Mouse (Mus musculus) forebrain, postnatal 0 days (tissue): ENCODE measurements at regions not wholly inside any gene's neighbourhood (a gene's known extent, or its start where the extent isn't known, plus 50 kb on each side); places are given as distances from the start of the nearest gene placed in this dataset.
"Not testable (repeated sequence)": the region's sequence is repeated elsewhere in the genome, so short reads cannot be mapped to it uniquely, and the experiment has no call there.

Source experiments
- ATAC-seq: fragments of 200-750 bp; cut with Nextera tagmentation; 2 replicates; pipeline ENCODE4 v1.8.0; 2017; ENCODE audit warnings: mild to moderate bottlenecking, moderate library complexity
- DNase-seq: peaks from one replicate; pipeline ENCODE4 v3.0.0-alpha.2; 2015
- H3K27ac ChIP-seq: fragments of 300-500 bp; sonication (generic); 2 replicates; pipeline ENCODE4 v1.5.1; 2014; ENCODE audit warnings: low read depth, mild to moderate bottlenecking, antibody characterized with exemption, low read length, moderate library complexity, mixed read lengths
- H3K27me3 ChIP-seq: fragments of 300-500 bp; sonication (generic); 2 replicates; pipeline ENCODE4 v1.6.1; 2014; ENCODE audit warnings: mild to moderate bottlenecking, low read length, mixed read lengths; ENCODE audit not compliant: insufficient read depth
- H3K36me3 ChIP-seq: fragments of 300-500 bp; sonication (generic); 2 replicates; pipeline ENCODE4 v1.6.1; 2014; ENCODE audit warnings: mild to moderate bottlenecking, moderate library complexity; ENCODE audit not compliant: insufficient read depth
- H3K4me1 ChIP-seq: fragments of 300-500 bp; sonication (generic); 2 replicates; pipeline ENCODE4 v1.6.1; 2014; ENCODE audit warnings: antibody characterized with exemption; ENCODE audit not compliant: insufficient read depth
- H3K4me2 ChIP-seq: fragments of 300-500 bp; sonication (generic); 2 replicates; pipeline ENCODE4 v1.6.1; 2014; ENCODE audit warnings: low read depth, mild to moderate bottlenecking, moderate library complexity
- H3K4me3 ChIP-seq: fragments of 300-500 bp; sonication (generic); 2 replicates; pipeline ENCODE4 v1.5.1; 2014; ENCODE audit warnings: low read depth, low read length, mixed read lengths
- H3K9ac ChIP-seq: fragments of 300-500 bp; sonication (generic); 2 replicates; pipeline ENCODE4 v1.6.1; 2014; ENCODE audit warnings: mild to moderate bottlenecking
- H3K9me3 ChIP-seq: fragments of 300-500 bp; sonication (generic); 2 replicates; pipeline ENCODE4 v1.6.1; 2016; ENCODE audit warnings: low read length
- CTCF ChIP-seq: sonication (generic); IDR thresholded peaks from 2 replicates; pipeline ENCODE4 v1.5.1; 2016; ENCODE audit warnings: antibody characterized with exemption, control low read depth, low read depth
- WGBS: fragments of 180-500 bp; shearing (Covaris S2); extraction: QIAGEN DNeasy Blood & Tissue Kit; methylation state at CpG from one replicate; pipeline ENCODE4 v1.1.7; 2014; 5-methylcytosine and 5-hydroxymethylcytosine counted together

DNA sequence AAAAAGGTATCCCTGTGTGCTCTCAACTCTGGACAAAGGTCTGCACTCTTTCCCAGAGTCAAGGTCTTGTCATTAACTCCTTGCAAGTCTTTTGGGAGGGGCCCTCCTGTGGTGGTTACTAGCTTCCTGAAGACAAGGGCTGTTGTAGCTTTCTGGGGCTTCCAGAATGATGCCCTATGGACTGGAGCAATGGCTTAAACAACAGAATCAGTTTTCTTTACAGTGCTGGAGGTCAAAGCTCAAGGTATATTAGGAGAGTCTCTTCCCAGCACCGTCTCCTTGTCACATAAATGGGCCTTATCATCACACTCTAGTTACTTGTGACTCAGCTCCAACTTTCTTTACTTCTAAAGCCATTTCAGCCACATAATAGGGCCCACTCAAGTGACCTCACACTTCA lies 360.6 kb upstream of the Klhl29 start:
- TF ChIP-seq CTCF = no peak
- WGBS = 61% methylated on average over 1 of the region's 1 CpGs
- no peak for ATAC-seq
- Histone ChIP-seq H3K4me1 (no peaks in the 10 kb centered on the region), H3K9me3 (no peaks in the 10 kb centered on the region), H3K4me2 (no peak overlapping the region), H3K36me3 (no peaks in the 10 kb centered on the region), H3K27me3 (no peaks in the 10 kb centered on the region), H3K27ac (no peak overlapping the region), H3K9ac (no peak overlapping the region), H3K4me3 (no peak overlapping the region)
- DNase-seq = no peak

DNA sequence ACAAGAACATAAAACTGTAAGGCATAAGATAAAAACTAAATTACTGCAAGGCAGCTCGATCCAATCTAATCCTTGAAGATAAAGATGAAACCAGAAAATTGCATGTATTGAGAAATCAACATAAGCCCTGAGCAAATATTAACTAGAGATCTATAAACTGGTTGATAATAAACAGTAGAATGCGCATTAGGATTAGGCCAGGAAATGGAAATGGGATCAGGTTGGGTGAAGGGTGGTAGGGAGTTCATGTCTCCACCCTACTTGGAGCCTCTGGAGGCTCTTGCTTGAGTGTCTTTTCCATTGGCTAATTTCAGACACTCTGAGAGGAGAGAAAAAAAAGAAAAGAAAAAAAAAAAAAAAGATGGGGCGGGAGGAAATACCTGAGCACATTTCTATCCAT lies 359.4 kb upstream of the Klhl29 start:
- DNase-seq (no peak), ATAC-seq (no peak)
- H3K36me3 ChIP-seq = no peaks in the 10 kb centered on the region
- H3K9me3 ChIP-seq = no peaks in the 10 kb centered on the region
- TF ChIP-seq CTCF = no peak
- 90% methylated on average over 3 of the region's 3 CpGs for WGBS
- no peak overlapping the region for H3K4me3 ChIP-seq
- H3K4me2 ChIP-seq = no peak overlapping the region
- no peak overlapping the region for H3K9ac ChIP-seq
- H3K27me3 ChIP-seq = no peaks in the 10 kb centered on the region
- H3K27ac ChIP-seq = no peak overlapping the region
- no peaks in the 10 kb centered on the region for H3K4me1 ChIP-seq

DNA sequence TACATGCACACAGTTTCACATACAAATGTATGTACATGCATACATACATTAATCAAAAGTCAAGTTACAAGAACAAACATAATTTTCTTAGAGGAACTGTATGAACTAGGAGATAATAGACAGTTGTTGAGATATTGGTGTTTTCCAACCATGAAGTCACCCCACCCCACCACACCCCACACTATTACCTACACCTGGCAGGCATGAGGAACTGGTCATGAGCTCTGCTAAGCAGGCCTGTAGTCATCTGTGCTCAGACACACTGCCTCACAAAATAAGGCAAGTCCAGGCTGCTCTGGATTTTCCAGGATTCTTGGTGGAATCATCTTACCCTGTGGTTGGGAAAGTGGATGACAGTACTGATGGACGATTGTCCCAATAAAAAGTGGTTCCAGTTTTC lies 347.6 kb upstream of the Klhl29 start:
- H3K27ac ChIP-seq = no peak overlapping the region
- no peak overlapping the region for H3K4me3 ChIP-seq
- no peaks in the 10 kb centered on the region for H3K4me1 ChIP-seq
- TF ChIP-seq CTCF = no peak
- no peak overlapping the region for H3K9ac ChIP-seq
- WGBS = 89% methylated on average over 1 of the region's 1 CpGs
- no peak overlapping the region for H3K4me2 ChIP-seq
- no peak for ATAC-seq
- DNase-seq = no peak
- H3K36me3 ChIP-seq = no peaks in the 10 kb centered on the region
- H3K27me3 ChIP-seq = no peaks in the 10 kb centered on the region
- no peaks in the 10 kb centered on the region for H3K9me3 ChIP-seq

DNA sequence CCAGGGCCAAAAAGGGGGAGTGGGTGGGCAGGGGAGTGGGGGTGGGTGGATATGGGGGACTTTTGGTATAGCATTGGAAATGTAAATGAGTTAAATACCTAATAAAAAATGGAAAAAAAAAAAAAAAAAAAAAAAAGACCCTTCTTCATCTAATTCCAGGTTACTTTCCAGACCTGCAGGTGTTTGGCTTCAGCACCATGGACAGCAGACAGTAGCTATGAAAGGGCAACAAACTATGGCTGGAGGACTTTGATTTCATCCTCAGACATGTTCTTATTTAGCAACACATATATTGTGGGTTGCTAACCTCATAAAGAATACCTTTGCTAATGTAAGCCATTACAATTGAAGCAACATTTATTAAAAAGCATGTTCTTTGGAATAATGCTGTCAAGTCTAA lies 342.0 kb upstream of the Klhl29 start:
- not testable (repeated sequence) for ATAC-seq, H3K4me3 ChIP-seq, H3K4me1 ChIP-seq, H3K4me2 ChIP-seq, H3K9ac ChIP-seq, H3K9me3 ChIP-seq, H3K36me3 ChIP-seq, H3K27me3 ChIP-seq, DNase-seq, H3K27ac ChIP-seq

DNA sequence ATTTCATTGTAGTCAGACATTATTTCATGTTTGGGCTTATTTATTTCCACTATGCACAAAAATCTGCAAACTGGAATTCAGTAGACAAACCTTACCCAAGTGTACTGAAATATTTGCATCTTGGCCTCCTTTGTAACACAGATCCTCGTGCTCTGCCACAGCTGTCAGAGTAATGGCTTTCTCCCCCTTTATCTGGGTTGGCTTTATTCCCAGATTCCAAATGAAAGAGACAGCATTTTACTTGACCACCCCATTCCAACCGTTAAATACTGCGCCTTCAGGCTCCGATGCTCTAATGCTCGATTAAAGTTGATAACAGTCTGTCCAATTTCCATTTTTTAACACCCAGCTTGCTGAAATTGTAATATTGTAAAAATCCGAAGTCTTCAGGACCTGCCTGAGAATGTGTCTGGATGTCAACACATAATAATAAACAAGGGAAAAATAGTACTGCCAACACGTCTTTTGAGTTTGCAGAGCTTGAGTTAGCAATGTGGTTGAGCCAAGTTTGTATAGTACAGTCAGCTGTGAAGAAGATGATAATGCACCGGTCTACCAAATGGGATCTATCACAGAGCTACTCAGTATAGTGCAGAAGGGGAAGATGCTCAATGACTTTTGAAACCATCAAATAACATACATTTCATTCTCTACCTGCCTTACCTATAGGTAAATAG lies 323.4 kb upstream of the Klhl29 start:
- H3K27me3 ChIP-seq = no peaks in the 10 kb centered on the region
- no peak overlapping the region for H3K4me3 ChIP-seq
- no peak overlapping the region for H3K9ac ChIP-seq
- 18% methylated on average over 8 of the region's 8 CpGs for WGBS
- no peak overlapping the region for H3K27ac ChIP-seq
- TF ChIP-seq CTCF = no peak
- no peaks in the 10 kb centered on the region for H3K4me1 ChIP-seq
- ATAC-seq = peak; percentile 71
- DNase-seq = peak; percentile 45
- H3K4me2 ChIP-seq = no peak overlapping the region
- H3K9me3 ChIP-seq = no peaks in the 10 kb centered on the region
- no peaks in the 10 kb centered on the region for H3K36me3 ChIP-seq

DNA sequence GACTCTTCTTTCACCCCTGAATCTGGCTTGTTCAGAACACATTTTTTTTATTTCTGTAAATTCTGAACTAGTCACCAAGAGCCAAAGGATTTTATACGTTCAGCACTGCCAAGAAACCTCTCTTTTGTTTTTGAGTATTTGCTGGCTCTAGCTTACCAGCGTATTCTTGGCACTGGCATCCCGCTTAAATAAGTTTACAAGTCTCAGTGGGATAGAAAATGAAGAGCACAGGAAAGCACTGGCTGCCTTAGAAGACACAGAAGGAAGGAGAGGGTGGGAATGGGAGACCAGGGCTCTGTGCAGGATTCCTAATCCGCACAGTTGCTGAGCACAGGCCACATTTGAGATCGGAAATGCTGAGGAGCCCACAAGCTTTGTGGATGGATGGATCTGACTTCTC lies 306.7 kb upstream of the Klhl29 start:
- no peaks in the 10 kb centered on the region for H3K9me3 ChIP-seq
- WGBS = 45% methylated on average over 5 of the region's 5 CpGs
- DNase-seq (peak; percentile 37), ATAC-seq (peak; percentile 27; the same call in 1 of the 2 replicates)
- H3K27ac ChIP-seq = no peak overlapping the region
- H3K27me3 ChIP-seq = no peaks in the 10 kb centered on the region
- no peak overlapping the region for H3K4me3 ChIP-seq
- H3K36me3 ChIP-seq = no peaks in the 10 kb centered on the region
- no peak overlapping the region for H3K9ac ChIP-seq
- no peak overlapping the region for H3K4me2 ChIP-seq
- TF ChIP-seq CTCF = no peak
- H3K4me1 ChIP-seq = 0 out of 2 replicates have a peak, but pooled peaks cover 3% of the 10 kb centered on the region

DNA sequence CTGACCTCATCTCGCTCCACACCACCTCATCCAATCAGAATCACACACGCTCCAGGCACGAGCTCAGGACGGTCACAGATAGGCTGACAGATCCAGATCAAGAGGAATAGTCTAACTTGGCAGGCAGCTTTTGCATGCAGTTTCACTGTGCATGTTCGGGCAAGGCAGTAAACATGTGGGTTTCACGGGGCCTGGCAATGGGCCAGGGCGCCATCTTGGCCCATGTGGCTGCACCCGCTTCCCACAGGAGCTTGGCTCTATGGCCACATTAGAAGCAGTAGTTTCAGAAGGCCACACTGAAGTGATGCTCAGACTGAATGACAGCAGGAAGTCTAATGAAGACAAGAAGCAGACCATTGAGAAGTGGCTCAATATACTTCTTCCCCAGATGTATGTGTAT lies 302.6 kb upstream of the Klhl29 start:
- H3K9ac ChIP-seq, H3K4me1 ChIP-seq, H3K27ac ChIP-seq, H3K36me3 ChIP-seq, H3K4me3 ChIP-seq, H3K4me2 ChIP-seq, H3K9me3 ChIP-seq, H3K27me3 ChIP-seq, DNase-seq, ATAC-seq: not testable (repeated sequence)
- WGBS = 80% methylated on average over 8 of the region's 8 CpGs

DNA sequence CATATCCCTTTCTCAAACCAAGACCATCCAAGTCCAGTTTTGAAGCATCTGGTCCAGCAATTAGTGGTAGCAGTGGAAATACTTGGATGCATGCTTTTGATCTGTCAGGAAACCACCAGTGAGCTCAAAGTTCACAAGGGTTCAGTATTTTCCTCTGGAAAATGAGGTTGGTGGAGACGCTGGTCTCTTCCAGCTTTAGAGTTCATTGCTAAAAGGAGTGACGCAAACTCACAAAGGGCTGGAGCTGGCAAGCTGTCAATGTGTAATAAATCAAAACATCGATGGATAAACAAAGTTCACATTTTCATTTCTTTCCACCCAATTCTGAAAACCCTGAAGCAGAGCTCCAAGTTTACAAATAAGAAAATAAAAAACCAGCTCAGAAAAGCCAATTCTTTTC lies 293.0 kb upstream of the Klhl29 start:
- no peaks in the 10 kb centered on the region for H3K36me3 ChIP-seq
- no peak overlapping the region for H3K27ac ChIP-seq
- H3K4me1 ChIP-seq = no peaks in the 10 kb centered on the region
- no peak overlapping the region for H3K9ac ChIP-seq
- no peak for ATAC-seq
- DNase-seq = no peak
- H3K4me3 ChIP-seq = no peak overlapping the region
- 59% methylated on average over 3 of the region's 3 CpGs for WGBS
- H3K9me3 ChIP-seq = no peaks in the 10 kb centered on the region
- H3K4me2 ChIP-seq = no peak overlapping the region
- H3K27me3 ChIP-seq = no peaks in the 10 kb centered on the region
- no peak for TF ChIP-seq CTCF
